Mouse (Mus musculus): ENCODE results near the gene Hes1.
"Not testable (repeated sequence)": the region's sequence is repeated elsewhere in the genome, so short reads cannot be mapped to it uniquely, and the experiment has no call there.

The Hes1 gene

DNA sequence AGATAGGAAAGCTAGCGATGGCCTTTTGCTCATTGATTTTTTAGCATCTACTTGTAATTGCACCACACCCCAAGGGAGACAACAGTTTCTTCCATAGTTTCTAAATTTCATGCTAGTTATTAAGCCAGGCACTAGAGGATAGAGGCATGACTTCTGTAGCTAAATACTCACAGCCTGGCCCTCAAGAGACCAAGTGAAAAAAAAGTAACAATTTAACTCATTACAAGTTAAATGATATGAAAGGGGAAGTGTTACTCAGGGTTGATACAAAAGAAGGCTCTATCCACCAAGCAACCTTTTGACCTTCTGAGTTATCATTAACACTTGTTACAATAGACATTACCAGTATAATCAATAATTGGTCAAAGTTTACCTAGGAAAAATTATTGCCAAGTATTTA, 9.1 kb downstream of the Hes1 start:
- no peak for DNase-seq

DNA sequence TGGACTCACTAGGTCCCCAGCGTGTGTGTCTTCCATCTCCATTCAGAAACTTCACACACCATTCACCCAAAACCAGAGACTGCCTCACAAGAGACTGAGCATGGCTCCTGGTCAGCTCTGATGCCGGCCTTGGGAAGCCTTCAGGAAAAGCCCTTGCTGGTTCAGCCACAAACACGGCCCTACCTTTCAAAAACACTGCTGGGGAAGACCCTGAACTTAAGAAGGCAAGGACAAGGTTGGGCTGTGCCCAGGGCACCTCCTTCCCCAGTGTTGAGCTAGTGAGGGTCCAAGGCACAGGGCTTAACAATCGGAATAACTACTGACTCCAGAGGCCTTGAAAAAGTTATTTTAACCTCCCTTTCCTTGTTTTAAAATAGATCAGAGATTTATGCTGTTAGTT, 17.3 kb downstream of the Hes1 start:
- DNase-seq = no peak

DNA sequence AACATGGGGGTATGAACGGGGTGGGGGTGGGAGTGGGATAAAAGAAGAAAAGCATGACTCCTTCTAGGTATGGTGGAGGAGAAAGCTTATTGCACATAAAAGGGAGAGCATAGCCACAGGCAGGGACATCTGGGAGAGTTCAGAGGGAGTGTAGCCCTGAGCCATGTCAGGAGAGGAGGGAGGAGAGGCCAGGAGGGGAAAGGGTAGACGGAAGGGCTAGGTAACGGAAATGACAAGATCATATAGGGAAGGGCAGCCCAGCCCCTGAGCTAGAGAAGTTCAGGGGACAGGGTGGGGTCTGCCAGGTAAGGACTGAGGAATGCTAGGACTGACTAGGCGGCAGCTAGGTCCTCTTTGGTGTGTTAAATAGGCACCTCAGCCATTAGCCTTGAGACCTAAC, 17.8 kb downstream of the Hes1 start:
- DNase-seq = no peak

DNA sequence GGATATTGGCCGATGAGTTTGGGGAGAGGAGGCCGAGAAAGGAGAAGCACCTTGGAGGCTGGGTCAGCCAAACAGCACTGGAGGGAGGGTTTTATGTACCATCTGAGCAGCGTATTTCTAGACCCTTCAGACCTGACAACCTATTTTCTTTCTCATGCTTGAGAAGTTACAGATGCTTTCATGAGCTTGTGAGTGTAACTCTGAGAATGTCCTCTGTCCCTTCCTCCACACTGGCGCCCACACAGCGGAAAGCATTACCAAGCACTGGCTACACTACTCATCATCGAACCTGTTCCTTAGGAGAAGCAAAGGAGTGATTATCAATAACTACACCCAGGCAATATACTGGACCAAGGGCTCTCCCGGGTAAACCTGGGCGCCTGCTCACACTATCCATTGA, 18.8 kb downstream of the Hes1 start:
- no peak for DNase-seq

DNA sequence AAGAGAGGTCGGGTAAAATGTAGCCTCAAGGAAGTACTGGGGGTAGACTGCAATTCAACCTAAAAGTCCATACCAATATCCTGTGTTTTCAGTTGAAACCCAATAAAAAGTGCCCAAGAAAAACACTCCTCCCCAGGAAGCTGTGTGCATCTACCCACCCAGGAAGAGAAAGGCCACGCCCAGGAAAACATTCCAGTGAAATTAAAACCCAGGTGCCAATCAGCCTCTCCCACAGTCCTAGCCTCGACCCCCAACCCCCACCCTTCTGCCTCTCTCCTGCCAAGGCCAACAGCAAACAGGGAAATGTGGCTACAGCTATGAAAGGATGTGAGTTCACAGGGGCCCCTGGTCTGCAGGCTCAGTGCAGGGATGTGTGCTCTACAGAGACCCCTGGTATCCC, 19.4 kb downstream of the Hes1 start:
- DNase-seq = no peak

DNA sequence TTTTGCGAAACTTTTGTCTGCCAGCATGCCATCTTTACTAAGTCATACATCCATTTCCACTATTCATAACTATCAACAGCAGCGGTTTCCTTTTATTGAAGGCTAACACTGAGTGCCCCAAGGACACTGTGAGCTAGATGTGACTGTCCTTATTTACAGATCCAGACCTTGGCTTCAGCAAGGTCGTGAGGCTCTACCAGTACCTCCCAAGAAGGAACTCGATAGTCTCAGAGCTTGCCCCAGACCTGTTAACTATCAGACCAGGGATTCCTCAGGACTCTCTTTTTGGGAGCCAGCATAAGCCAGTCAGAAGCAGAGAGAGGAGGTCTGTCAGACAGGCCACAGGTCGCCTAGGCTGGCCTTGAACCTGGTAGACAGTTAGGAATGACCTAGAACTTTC, 24.5 kb downstream of the Hes1 start:
- DNase-seq = no peak

DNA sequence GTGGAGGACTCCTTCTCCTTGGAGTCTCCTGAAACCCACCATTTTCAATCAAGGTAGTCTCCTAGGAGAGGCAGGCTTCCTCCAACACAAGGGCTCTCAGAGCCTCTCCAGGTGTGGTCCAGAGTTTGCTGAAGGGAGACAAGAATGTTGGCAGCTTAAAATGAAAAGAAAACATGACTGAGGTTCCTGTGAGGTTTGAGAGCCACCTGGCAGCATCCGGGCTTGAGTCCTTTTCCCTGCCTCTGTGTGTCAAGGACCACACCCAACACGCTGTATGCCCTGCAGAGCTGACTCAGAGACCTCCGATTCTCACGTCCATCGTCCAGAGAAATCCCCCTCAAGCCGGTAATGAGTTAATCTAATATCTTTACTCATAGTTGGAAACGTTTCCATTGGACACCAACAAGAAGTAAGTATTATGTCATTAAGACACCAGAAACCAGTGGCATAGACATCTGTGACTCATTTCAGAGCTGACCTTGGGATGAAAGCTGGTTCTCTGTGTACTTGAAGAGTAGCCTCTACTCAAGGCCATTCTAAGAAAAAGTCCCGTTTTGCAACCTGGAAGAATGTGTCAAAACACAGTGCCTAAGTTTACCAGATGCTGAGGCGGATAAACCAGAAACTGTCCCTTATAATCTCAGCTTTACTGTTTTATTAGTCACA, 26.1 kb downstream of the Hes1 start:
- no peak for DNase-seq

DNA sequence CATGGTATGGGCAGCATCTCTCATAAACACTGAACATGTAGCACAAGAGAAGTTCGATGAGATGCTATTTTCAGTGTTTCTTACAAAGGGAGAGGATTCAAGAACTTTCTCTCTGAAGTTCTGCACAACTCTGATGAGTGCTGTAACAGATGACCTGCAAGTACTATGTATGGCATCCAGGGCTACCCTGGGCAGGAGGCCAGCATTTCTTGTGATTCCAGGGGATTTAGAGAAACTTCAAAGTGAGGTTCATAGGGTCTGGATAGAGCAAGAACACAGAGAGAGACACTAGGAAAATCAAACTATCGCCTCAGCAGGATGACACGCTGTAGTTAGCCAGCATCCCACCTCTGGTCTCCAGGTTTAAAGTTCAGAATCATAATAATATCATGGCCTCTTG, 31.9 kb downstream of the Hes1 start:
- no peak for DNase-seq

DNA sequence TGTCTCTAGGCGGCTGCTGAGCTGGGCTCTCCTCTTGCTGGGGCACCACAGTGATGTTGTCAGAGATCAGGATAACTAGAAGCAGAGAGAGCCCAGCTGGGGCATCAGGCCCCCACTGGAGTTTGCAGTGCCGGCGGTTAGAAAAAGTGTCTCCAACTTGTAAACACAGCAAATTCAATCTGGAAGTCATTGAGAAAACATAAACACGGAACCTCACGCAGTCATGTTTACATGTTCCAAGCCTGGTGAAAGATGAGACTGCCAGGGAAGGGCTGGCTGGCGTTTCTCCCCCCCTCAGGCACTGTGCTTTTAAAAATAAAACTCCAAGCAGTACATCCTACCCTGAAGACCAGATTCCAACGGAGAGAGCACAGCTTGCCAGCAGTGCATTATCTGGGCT, 32.3 kb downstream of the Hes1 start:
- DNase-seq = no peak

DNA sequence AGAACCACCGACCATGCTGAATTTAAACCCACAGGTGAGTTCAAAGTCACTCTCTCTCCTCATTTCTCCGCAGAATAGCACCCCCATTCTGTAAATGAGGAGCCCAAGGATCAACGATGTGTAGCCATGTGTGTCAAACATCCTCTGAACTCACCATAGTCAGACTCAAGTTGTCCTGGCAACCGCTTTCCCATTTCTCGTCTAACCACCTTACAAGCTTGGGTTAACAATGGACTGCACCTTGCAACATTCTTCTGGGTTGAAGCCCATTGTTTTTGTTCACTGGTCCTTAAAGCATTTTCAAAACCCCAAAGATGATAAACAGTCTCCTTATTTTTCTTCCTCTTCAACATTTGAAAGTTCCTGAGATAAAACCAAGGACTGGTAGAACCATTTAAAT, 34.9 kb downstream of the Hes1 start:
- no peak for DNase-seq

DNA sequence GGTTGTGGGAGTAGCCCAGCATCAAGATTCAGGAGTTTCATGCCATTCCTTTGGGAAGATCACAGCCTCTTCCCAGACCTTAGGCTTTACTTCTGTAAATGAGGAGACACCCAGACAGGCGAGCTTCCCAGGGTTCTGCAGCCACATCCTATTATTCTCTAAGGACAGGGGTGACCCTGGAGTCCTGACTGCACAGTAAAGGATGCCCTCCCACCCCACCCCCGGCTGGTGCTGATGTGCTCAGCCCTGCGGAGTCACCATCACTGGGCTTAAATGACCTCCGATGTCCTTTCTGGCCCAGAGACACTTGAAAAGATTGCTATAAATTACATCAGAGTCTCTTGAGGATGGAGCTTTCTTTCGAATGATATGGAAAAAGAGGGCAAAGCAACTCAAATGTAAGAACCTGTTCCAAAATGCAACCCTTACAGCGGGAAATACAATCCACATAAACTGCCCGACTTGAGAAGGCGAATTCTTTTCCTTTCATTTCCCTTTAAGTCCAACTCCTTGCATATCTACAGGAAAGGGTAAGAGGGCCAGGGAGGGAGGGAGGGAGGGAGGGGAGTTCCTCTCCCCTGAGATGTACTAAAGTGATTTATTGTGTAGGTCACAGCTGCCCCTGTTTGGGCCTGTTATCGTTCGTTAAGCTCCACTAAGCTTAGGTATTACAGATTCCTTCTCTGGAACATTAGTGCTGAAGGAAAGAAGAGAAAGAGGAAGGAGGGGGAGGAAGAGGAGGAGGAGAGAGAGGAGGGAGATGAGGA, 38.1 kb downstream of the Hes1 start:
- no peak for DNase-seq

DNA sequence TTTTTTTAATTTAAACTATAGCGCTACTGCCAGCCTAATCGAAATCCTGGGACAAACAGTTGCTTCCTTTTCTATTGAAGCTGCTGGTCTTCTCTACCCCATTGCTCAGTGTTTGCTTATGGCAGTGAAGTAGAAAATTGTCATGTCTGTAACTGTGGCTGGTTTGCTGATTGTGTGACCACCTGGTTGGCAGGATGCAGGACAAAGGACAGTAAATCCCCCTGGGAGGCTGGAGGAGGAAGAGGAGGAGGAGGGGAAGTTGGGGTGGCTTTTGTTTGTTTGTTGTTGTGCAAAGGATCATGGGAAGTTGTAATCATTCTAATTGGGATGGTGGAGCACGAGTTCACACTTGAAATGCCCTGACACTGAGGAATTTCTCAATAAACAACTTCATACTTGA, 38.8 kb downstream of the Hes1 start:
- no peak for DNase-seq

DNA sequence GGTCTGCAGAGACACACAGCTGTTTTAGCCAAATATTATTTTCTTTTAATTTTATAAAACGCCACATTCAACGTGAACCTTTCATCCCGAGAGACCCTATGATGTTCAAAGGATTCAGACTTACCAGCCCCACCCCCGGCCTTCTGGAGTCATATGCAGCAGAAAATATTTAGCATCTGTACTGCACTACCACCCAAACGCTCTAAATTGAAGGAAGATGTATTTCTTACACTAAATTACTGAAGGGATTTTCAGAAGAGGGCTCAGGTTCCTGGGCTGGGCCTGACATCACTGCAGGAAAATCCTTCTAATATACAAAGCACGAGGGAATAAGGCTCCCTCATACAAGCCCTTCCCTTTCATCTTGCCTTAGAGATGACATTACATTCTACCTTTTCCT, 39.3 kb downstream of the Hes1 start:
- no peak for DNase-seq

DNA sequence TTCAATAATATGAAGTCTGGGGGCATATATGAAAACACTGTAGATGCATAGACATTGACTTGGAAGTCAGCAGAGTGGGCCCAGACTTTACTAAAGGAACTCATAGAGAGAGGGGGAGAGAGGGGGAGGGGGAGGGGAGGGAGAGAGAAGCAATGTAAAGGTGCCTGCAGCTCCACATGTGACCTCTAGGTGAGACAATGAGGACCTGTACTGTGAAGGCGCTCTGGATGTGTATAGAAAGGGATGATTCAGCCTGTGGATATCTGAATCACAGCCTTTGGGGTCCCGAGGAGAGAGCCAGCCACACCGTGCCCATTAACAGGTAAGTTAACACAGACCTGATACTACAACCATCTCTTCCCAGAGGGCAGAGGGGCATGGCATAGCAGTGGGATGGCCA, 40.2 kb downstream of the Hes1 start:
- no peak for DNase-seq

DNA sequence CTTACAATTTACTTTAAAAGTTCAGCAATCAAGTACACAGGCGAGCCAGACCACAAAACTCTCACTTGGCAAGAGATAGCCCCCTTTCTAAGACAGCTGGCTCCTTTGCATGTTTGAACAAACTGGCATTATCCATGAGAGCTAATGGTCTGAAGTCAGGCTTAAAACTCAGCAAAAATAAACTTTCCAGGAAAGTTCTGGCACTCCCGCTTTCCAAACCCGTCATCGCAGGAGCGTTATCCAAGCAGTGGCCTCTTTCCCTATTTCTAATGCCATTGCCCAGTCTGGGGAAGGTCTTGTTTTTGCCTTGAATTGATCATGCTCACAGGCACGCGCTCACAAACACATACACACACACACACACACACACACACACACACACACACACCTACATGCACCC, 41.3 kb downstream of the Hes1 start:
- no peak for DNase-seq

DNA sequence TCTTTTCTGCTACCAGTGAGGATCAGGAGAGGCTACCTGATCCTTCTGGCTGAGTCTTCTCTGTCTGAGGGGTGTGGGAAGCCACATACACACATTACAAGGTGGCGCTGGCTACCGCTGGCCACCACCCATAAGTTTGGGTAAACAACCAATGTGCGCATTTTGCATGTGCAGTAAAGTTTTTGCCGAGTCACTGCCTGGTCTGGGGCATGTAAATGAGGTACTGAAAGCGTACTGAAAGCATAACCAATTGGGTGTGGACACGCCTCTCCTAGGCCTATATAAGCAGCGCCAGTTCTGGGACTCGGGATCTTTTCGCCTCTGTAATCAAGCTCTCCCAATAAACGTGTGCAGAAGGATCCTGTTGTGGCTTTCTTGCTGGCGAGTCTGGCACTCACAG, 44.0 kb downstream of the Hes1 start:
- DNase-seq = not testable (repeated sequence)

DNA sequence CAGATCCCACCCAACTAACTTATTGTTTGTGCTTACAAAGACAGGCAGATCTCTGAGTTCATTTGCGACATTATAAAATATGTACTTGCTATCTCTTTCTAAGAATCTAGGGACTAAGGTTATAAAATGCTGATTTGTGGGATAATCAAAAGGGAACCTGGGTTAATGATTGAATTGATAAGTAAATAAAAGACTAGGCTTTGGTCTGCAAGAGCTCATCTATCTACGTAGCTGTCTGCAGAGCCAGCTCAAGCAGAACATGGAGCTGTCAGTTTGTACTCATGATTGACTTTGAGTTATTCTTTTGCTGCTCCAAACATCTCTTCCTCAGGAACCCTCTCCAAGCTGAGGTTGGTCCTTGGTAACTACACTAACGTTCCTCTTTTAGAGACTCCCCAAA, 46.3 kb downstream of the Hes1 start:
- DNase-seq = no peak

DNA sequence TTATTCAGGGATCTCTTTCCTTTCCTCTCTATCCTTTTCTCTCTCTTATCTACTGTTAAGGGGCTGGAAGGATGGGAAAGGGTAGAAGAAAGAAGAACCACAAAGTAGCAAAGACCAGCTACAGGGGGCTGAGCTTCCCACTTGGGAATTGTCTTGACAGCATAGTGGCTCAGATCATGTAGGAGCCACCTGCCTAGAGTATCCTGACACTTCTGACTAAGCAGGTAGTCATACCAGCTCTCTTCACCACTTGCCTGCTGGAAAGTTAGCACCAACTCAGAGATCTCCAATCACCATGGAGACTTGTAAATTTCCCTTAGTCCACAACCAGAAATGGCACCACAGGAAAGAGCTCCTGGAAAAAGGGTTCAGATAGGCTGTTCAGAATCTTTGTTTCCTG, 46.9 kb downstream of the Hes1 start:
- DNase-seq = no peak

DNA sequence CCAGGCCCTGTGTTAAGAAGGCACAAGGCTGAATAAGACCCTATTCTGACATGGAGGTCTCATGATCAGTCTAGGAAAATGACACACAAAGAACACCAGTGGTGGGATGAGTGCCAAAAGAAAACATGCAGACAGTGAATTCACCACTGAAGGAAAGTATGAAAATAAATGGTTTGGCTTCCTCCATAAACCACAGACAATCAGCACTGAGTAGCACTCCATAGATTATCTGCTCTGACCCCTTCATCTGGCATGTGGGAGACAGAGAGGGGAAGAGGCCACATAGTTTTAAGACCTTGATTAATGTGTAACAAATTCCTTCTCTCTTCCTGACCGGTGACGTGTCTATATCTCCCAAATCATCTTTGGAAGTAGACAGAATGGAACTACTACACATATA, 47.4 kb downstream of the Hes1 start:
- DNase-seq = no peak

DNA sequence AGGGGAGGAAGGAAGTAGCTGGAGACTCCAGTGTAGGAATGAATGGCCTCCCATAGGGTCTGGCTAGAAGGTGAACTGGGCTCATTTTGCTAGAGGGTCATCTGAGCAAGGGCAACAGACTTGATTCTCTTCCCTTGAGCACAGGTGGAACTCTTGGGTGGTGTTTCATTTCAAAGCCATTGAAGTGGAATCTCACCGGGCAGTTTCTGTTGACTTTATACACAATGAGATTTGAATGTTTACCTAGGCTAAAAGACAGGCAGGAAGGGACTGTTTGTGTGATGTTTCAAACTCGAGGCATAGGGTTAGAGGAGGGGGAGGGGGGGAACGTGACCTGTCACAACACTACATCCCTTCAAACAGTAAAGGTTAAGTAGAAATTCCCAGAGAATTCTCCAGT, 49.0 kb downstream of the Hes1 start:
- DNase-seq = no peak

DNA sequence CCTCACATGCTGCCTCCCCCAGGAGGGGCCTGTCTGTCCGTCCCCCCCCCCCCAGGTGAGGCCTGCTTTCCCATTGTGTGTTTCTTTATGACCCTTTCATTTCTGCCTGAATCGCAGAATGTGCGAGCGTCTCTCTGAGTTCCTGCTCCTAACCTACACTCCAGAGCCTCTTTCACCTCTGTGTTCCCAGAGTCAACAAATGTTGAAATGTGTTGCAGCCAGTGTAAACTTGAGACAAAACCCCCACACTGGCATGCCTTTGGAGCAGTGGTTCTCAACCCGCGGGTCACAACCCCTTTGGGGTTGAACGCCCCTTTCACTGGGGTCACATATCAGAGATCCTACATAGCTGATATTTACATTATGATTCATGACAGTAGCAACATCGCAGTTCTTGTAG, 49.6 kb downstream of the Hes1 start:
- no peak for DNase-seq

DNA sequence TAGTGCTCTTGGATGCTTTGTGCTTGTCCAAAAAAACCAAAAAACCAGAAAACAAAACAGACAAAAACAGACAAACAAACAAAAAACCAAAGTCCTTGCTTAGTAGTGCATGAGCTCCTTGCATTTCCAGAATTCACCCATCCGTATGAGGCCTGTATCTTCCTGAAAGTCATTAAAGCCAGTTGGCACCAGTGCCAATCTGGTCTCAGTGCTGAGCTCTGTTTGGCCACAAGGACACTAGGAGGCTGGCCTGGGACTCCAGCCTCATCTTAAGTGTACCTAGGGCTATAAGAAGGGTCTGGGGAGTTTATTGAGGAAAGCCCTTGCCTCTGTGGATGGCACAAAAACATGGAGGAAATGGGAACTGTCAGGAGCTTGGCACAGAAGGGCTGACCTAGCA, 50.3 kb downstream of the Hes1 start:
- peak; percentile 59 for DNase-seq

Measured in kidney, adult 11 months (tissue).